Mouse (Mus musculus) lung, embryonic 16.5 days (tissue): ENCODE data around the gene Cep170b. TPM values are rescaled to one million over a fixed set of nuclear protein-coding genes. Genes with fewer than 3 reads are reported as not detected.
A peak's percentile ranks its signal among the peaks of the same experiment; 100 is the strongest.

Experiments
- ATAC-seq: fragments of 200-750 bp; cut with Nextera tagmentation; 2 replicates; pipeline ENCODE4 v1.8.0; 2017; ENCODE audit warnings: low read depth, mild to moderate bottlenecking, moderate library complexity
- H3K27ac ChIP-seq: fragments of 300-500 bp; sonication (generic); 2 replicates; pipeline ENCODE4 v1.5.1; 2014; ENCODE audit warnings: mild to moderate bottlenecking, control low read depth, low read length
- H3K27me3 ChIP-seq: fragments of 300-500 bp; sonication (generic); 2 replicates; pipeline ENCODE4 v1.6.1; 2014; ENCODE audit warnings: low read depth, low read length, mixed read lengths; ENCODE audit not compliant: control insufficient read depth, insufficient read depth
- H3K36me3 ChIP-seq: fragments of 300-500 bp; sonication (generic); 2 replicates; pipeline ENCODE4 v1.6.1; 2014; ENCODE audit warnings: low read length; ENCODE audit not compliant: control insufficient read depth, insufficient read depth
- H3K4me1 ChIP-seq: fragments of 300-500 bp; sonication (generic); replicated peaks from 2 replicates; pipeline ENCODE4 v1.6.1; 2014; ENCODE audit warnings: low read length, mixed read lengths; ENCODE audit not compliant: control insufficient read depth, insufficient read depth
- H3K4me2 ChIP-seq: fragments of 300-500 bp; sonication (generic); 2 replicates; pipeline ENCODE4 v1.6.1; 2014; ENCODE audit warnings: low read depth, low read length, control low read depth
- H3K4me3 ChIP-seq: fragments of 300-500 bp; sonication (generic); 2 replicates; pipeline ENCODE4 v1.5.1; 2014; ENCODE audit warnings: mild to moderate bottlenecking, low read length, control low read depth
- H3K9ac ChIP-seq: fragments of 300-500 bp; sonication (generic); 2 replicates; pipeline ENCODE4 v1.6.1; 2014; ENCODE audit warnings: low read length, control low read depth
- H3K9me3 ChIP-seq: fragments of 300-500 bp; sonication (generic); 2 replicates; pipeline ENCODE4 v1.6.1; 2016; ENCODE audit warnings: low read length; ENCODE audit not compliant: control insufficient read depth
- WGBS: fragments of 180-500 bp; shearing (Covaris S2); extraction: QIAGEN DNeasy Blood & Tissue Kit; methylation state at CpG from one replicate; pipeline ENCODE4 v1.1.7; 2014; 5-methylcytosine and 5-hydroxymethylcytosine counted together
- polyA plus RNA-seq: library from polyadenylated mRNA; unstranded; fragments of >200 nt; fragmentation: Nextera tagmentation; extraction: Ambion mirVana; gene quantifications from 2 replicates; pipeline ENCODE4 v1.2.1, GENCODE M21; 2015

Cep170b gene
- polyA plus RNA-seq, 1 experiment from 2014 or later = 13.5 TPM

DNA sequence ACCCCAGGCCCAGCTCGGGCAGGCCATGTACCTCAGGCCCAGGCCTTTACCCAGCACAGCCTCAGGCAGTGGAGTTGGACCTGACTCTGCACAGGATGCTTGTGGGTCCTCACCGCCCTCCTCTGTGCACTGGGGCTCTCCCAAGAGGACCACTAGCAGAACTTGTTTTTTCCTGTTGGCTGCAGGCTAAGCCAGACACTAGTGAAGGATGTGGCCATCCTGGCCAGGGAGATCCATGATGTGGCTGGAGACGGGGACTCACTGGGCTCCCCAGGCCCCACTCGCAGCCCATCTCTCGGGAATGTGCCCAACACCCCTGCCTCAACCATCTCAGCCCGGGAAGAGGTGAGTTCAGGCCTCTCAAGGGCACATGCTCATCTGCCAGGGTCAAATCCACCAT lies 22.5 kb downstream of the Cep170b start:
- H3K9ac ChIP-seq = peak overlapping the region; percentile 48; the same call in 1 of the 2 replicates
- H3K27me3 ChIP-seq = no peaks in the 10 kb centered on the region
- H3K4me1 ChIP-seq = peaks cover 5% of the 10 kb centered on the region; the same call in 1 of the 2 replicates
- no peak overlapping the region for H3K4me2 ChIP-seq
- 62% methylated on average over 6 of the region's 6 CpGs for WGBS
- H3K36me3 ChIP-seq = peaks cover 14% of the 10 kb centered on the region
- no peak overlapping the region for H3K27ac ChIP-seq
- ATAC-seq = peak; percentile 9; the same call in 1 of the 2 replicates
- H3K9me3 ChIP-seq = no peaks in the 10 kb centered on the region
- H3K4me3 ChIP-seq = no peak overlapping the region

DNA sequence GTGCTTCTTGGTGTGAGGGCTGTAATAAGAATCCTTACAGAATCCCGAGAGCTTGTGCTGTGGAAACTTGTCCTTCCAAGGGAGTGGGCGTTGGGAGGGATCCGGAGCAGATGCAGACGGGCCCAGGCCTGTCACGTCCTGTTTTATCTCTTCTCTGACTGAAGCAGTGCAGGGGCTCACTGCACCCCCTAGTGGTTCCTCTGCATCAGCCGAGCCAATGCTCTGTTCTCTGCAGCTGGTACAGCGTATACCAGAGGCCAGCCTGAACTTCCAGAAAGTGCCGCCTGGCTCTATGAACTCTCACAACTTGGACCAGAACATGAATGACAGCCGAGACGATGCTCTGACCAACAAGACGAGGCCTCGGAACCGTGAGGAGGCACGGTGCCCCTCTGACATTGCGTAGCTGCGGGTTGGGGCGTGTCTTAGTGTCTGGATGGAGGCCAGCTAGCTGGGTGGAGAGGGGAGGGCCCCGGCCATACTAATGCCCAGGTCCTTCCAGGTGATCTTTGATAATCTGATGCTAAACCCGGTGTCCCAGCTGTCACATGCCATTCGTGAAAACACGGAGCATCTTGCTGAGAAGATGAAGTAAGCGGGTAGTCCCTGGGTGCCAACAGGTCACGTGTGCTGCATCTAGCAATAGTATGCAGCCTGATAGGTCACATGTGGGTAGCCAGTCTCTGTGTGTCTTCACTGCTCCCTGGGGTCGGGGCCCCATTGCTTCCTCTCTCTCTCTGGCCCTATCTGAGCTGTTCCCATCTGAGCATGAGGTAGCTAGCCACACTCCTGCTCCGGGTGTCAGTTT lies 23.1 kb downstream of the Cep170b start:
- Histone ChIP-seq H3K36me3 (peaks cover 8% of the 10 kb centered on the region), H3K4me3 (no peak overlapping the region), H3K4me1 (peaks cover 5% of the 10 kb centered on the region; the same call in 1 of the 2 replicates), H3K9me3 (no peaks in the 10 kb centered on the region), H3K9ac (peak overlapping the region; percentile 48; the same call in 1 of the 2 replicates), H3K27me3 (no peaks in the 10 kb centered on the region), H3K27ac (no peak overlapping the region), H3K4me2 (no peak overlapping the region)
- 46% methylated on average over 25 of the region's 25 CpGs for WGBS
- ATAC-seq = peak; percentile 79

DNA sequence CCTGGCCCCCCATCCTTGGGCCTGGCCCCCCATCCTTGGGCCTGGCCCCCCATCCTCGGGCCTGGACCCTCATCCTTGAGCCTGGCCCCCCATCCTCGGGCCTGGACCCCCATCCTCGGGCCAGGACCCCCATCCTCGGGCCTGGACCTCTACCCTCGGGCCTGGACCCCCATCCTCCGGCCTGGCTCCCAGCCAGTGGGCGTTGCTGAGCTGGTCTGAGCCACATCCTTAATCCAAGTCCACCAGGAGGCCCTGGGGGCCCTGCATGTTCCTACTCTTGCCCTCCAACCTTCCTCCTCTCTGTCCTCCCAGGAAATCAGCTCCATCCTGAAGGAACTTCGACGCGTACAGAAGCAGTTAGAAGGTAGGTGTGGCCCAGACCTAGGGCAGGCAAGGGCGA lies 24.0 kb downstream of the Cep170b start:
- no peak overlapping the region for H3K4me2 ChIP-seq
- peak overlapping the region; percentile 41 for H3K9ac ChIP-seq
- H3K27me3 ChIP-seq = no peaks in the 10 kb centered on the region
- WGBS = 69% methylated on average over 11 of the region's 11 CpGs
- no peak for ATAC-seq
- H3K4me1 ChIP-seq = peaks cover 5% of the 10 kb centered on the region; the same call in 1 of the 2 replicates
- H3K4me3 ChIP-seq = no peak overlapping the region
- peaks cover under 1% of the 10 kb centered on the region for H3K36me3 ChIP-seq
- H3K9me3 ChIP-seq = no peaks in the 10 kb centered on the region
- no peak overlapping the region for H3K27ac ChIP-seq

GRCm38 (mm10) chr12:112744891-112745580 lies 24.8 kb downstream of the Cep170b start:
- 76% methylated on average over 10 of the region's 10 CpGs for WGBS
- ATAC-seq = no peak

DNA sequence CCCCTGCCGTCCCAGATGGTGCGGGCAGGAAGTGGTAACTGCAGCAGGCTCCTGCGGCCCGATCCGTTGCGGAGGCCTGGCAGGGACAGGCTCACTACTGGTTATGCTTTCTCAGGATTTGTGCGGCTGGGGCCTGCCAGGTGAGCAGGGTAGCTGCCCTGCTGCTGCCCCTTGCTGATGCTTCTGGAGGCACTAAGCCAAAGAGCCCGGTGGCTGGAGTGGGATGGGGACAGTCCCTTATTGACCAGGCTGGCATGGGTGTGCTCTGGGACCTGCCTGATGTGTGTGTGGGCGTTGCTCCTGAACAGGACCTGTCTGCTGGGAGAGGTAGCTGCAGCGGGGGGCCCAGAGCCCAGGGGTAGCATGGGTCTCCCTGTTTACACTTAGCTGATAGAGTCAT lies 25.5 kb downstream of the Cep170b start:
- Histone ChIP-seq H3K4me3 (no peak overlapping the region), H3K27ac (no peak overlapping the region), H3K27me3 (no peaks in the 10 kb centered on the region), H3K4me2 (no peak overlapping the region), H3K9ac (no peak overlapping the region), H3K36me3 (no peaks in the 10 kb centered on the region; the same call in 1 of the 2 replicates), H3K4me1 (peaks cover 5% of the 10 kb centered on the region; the same call in 1 of the 2 replicates), H3K9me3 (no peaks in the 10 kb centered on the region)
- WGBS = 81% methylated on average over 10 of the region's 10 CpGs
- ATAC-seq = no peak

More at GRCm38 (mm10) chr12:112744891-112745580, 24.8 kb downstream of the Cep170b start:
- no peak overlapping the region for H3K9ac ChIP-seq
- H3K27me3 ChIP-seq = no peaks in the 10 kb centered on the region
- no peak overlapping the region for H3K4me2 ChIP-seq
- H3K4me3 ChIP-seq = no peak overlapping the region
- no peaks in the 10 kb centered on the region for H3K9me3 ChIP-seq
- peaks cover 5% of the 10 kb centered on the region; the same call in 1 of the 2 replicates for H3K4me1 ChIP-seq
- no peak overlapping the region for H3K27ac ChIP-seq
- no peaks in the 10 kb centered on the region; the same call in none of the 2 replicates for H3K36me3 ChIP-seq

- no peaks in the 10 kb centered on the region for H3K36me3 ChIP-seq
- H3K4me1 ChIP-seq = peaks cover 5% of the 10 kb centered on the region; the same call in 1 of the 2 replicates
- ATAC-seq = no peak
- no peak overlapping the region for H3K9ac ChIP-seq
- no peak overlapping the region for H3K4me3 ChIP-seq
- no peaks in the 10 kb centered on the region for H3K27me3 ChIP-seq
- no peaks in the 10 kb centered on the region for H3K9me3 ChIP-seq
- no peak overlapping the region for H3K27ac ChIP-seq
- H3K4me2 ChIP-seq = no peak overlapping the region
- 73% methylated on average over 4 of the region's 4 CpGs for WGBS
Observed at GRCm38 (mm10) chr12:112746461-112746807, 26.2 kb downstream of the Cep170b start.

- no peaks in the 10 kb centered on the region for H3K9me3 ChIP-seq
- 23% methylated on average over 10 of the region's 10 CpGs for WGBS
- H3K4me1 ChIP-seq = peaks cover 5% of the 10 kb centered on the region; the same call in 1 of the 2 replicates
- peak overlapping the region; percentile 0; the same call in 1 of the 2 replicates for H3K9ac ChIP-seq
- H3K4me3 ChIP-seq = no peak overlapping the region
- H3K36me3 ChIP-seq = no peaks in the 10 kb centered on the region
- H3K27ac ChIP-seq = 0 out of 2 replicates have a peak overlapping the region, but pooled peaks have one; percentile 15
- peak; percentile 47 for ATAC-seq
- no peak overlapping the region for H3K4me2 ChIP-seq
- H3K27me3 ChIP-seq = no peaks in the 10 kb centered on the region
Observed at GRCm38 (mm10) chr12:112746808-112747605, 26.8 kb downstream of the Cep170b start.

DNA sequence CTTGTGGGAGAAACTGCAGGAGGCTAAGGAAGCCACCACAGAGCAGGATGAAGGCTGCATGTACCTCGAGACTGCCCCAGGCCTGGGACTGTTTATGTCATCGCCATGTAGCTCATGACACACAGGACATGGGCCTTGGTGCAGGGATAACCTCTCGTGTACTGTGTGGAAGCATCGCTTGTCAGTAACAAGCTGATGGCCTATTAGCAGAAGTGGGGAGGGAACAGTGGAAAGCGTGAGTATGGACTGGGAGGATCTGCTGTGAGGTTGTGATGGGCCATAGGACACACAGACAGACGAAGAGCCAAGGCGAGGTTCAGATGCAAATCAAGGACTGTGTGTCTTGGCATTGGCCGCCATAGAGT lies 27.3 kb downstream of the Cep170b start:
- H3K9me3 ChIP-seq = no peaks in the 10 kb centered on the region
- WGBS = 78% methylated on average over 8 of the region's 8 CpGs
- H3K4me1 ChIP-seq = peaks cover 5% of the 10 kb centered on the region; the same call in 1 of the 2 replicates
- no peak overlapping the region for H3K4me2 ChIP-seq
- no peaks in the 10 kb centered on the region for H3K27me3 ChIP-seq
- H3K27ac ChIP-seq = no peak overlapping the region
- ATAC-seq = no peak
- H3K9ac ChIP-seq = no peak overlapping the region
- no peak overlapping the region for H3K4me3 ChIP-seq
- no peaks in the 10 kb centered on the region for H3K36me3 ChIP-seq
